Mouse (Mus musculus) neural tube, postnatal 0 days (tissue): ENCODE results near the gene Fndc9. TPM values are rescaled to one million over a fixed set of nuclear protein-coding genes. Genes with fewer than 3 reads are reported as not detected.

Experiments used
- polyA plus RNA-seq: library from polyadenylated mRNA; unstranded; fragments of >200 nt; fragmentation: Nextera tagmentation; extraction: Ambion mirVana; gene quantifications from 2 replicates; pipeline ENCODE4 v1.2.1, GENCODE M21; 2015

The Fndc9 gene
- polyA plus RNA-seq: 2.4 and 3.2 TPM in 2 replicates

GRCm38 (mm10) chr11:46235334-46235733 is at the start of gene Fndc9:
Gene Fndc9, plus strand, starts transcription at chr11:46235531.

Other genes starting within 250 kb of the Fndc9 start
- gene Gm12166, start 183.2 kb upstream of the Fndc9 start, polyA plus RNA-seq: 6.3 and 8.7 TPM in 2 replicates
- gene Adam19, start 179.5 kb upstream of the Fndc9 start, polyA plus RNA-seq: 7.4 and 9.0 TPM in 2 replicates
- gene Nipal4, start 69.0 kb upstream of the Fndc9 start, polyA plus RNA-seq: 0.23 and 0.46 TPM in 2 replicates
- gene Cyfip2, start 77.3 kb downstream of the Fndc9 start, polyA plus RNA-seq: 75.0 and 85.3 TPM in 2 replicates
- not detected in 2 replicates for gene Itk, start 154.0 kb downstream of the Fndc9 start, polyA plus RNA-seq
- not detected in 2 replicates for gene Fam71b, start 161.0 kb downstream of the Fndc9 start, polyA plus RNA-seq
- gene Med7, start 201.4 kb downstream of the Fndc9 start, polyA plus RNA-seq: 53.4 and 61.0 TPM in 2 replicates
- 0.14 and 0.21 TPM in 2 replicates for gene Havcr2, start 219.4 kb downstream of the Fndc9 start, polyA plus RNA-seq